Mouse (Mus musculus): ENCODE data around the gene Lfng. TPM values are rescaled to one million over a fixed set of nuclear protein-coding genes. Genes with fewer than 3 reads are reported as not detected.

The Lfng gene
- polyA plus RNA-seq, 1 experiment from 2014 or later, result 16.9 TPM

DNA sequence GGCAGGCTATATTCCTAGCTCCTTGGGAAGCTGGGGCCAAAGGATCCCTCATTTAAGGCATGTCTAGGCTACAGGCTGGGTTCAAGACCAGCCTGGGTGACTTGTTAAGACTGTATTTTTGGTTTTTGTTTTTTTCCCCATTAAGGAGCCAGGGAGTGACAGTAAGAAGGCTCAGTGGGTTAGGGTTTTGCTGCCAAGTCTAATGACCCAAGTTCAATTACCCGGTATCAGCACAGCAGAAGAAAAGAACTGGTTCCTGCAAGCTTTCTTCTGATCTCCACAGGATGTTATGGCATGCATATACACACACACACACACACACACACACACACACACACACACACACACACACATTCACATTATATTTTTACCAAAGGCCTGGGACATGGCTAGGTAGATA is 53.3 kb downstream of the Lfng start:
- Histone ChIP-seq H3K4me2 (no peak overlapping the region), H3K9me3 (no peaks in the 10 kb centered on the region), H3K4me1 (peaks cover 42% of the 10 kb centered on the region), H3K9ac (no peak overlapping the region), H3K36me3 (peaks cover 7% of the 10 kb centered on the region; the same call in 1 of the 2 replicates), H3K4me3 (no peak overlapping the region), H3K27me3 (no peaks in the 10 kb centered on the region), H3K27ac (no peak overlapping the region)
- 70% methylated on average over 1 of the region's 1 CpGs for WGBS
- ATAC-seq (ENCODE audit: insufficient number of reproducible peaks, low FRiP score, low TSS enrichment, low read depth), result no peak

DNA sequence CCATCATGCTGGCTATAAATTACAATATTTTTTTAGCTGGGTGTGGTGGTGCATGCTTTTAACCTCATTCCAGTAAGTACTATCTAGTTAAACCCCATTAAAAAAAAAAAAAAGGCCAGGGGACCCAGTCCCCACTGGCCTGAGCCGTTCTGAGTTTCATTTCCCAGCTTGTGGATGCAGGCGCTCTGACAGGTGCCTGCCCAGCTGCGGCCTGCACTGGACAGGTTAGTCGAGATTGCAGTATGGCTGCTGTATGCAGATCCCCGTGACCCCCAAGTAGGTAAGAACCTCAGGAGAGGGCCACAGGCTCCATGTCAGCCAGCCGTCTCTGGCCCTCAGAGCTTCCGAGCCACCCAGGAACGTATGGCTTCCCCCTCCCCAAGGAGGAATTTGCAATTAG is 54.3 kb downstream of the Lfng start:
- 46% methylated on average over 8 of the region's 8 CpGs for WGBS

DNA sequence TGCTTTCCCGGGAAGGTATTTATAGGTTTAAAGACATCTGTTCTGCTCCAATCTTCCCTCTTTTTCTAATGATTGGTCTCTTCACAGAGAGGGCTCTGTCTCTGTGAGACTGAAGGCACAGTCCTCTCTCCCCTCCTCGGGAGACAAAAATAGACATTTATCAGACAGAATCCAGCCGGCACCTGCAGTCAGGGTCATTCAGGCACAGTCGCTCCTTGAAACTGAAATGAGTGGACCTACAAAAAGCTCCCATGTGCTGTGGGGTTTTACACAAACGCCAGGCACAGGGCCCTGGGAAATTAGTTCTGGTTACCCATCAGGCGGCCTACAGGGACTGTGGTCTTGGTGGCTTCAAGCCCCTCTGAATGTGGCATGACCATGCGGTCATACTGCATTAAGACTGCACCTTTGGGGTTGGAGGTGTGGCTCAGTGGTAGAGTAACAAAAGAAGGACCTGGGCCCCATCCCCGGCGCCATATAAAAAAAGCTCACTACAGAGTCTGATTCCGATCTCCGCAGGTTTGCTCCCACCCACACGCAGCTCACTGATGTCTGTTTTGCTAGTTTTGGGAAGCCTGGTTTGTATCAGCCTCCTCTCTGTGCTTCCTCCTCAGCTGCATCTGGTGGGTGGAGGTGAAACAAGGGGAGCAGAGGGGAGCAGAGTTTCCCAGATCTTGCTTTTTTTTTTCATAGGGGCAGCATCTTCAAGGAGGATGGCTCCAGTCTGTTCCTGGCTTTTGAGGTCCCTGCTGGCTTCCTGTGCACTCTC is 54.9 kb downstream of the Lfng start:
- no peak overlapping the region for H3K9ac ChIP-seq
- H3K4me1 ChIP-seq, result peaks cover 42% of the 10 kb centered on the region
- H3K27me3 ChIP-seq, result no peaks in the 10 kb centered on the region
- no peaks in the 10 kb centered on the region for H3K9me3 ChIP-seq
- peaks cover 18% of the 10 kb centered on the region for H3K36me3 ChIP-seq
- no peak overlapping the region for H3K4me3 ChIP-seq
- H3K27ac ChIP-seq, result no peak overlapping the region
- no peak for ATAC-seq (ENCODE audit: insufficient number of reproducible peaks, low FRiP score, low TSS enrichment, low read depth)
- WGBS, result 49% methylated on average over 12 of the region's 12 CpGs
- H3K4me2 ChIP-seq, result no peak overlapping the region

More for the DNA sequence above, 54.3 kb downstream of the Lfng start:
- H3K27me3 ChIP-seq, result no peaks in the 10 kb centered on the region
- H3K4me2 ChIP-seq, result no peak overlapping the region
- H3K9ac ChIP-seq, result no peak overlapping the region
- H3K4me3 ChIP-seq, result no peak overlapping the region
- no peaks in the 10 kb centered on the region for H3K9me3 ChIP-seq
- no peak for ATAC-seq (ENCODE audit: insufficient number of reproducible peaks, low FRiP score, low TSS enrichment, low read depth)
- no peak overlapping the region for H3K27ac ChIP-seq
- H3K36me3 ChIP-seq, result peaks cover 16% of the 10 kb centered on the region; the same call in 1 of the 2 replicates
- H3K4me1 ChIP-seq, result peaks cover 42% of the 10 kb centered on the region

DNA sequence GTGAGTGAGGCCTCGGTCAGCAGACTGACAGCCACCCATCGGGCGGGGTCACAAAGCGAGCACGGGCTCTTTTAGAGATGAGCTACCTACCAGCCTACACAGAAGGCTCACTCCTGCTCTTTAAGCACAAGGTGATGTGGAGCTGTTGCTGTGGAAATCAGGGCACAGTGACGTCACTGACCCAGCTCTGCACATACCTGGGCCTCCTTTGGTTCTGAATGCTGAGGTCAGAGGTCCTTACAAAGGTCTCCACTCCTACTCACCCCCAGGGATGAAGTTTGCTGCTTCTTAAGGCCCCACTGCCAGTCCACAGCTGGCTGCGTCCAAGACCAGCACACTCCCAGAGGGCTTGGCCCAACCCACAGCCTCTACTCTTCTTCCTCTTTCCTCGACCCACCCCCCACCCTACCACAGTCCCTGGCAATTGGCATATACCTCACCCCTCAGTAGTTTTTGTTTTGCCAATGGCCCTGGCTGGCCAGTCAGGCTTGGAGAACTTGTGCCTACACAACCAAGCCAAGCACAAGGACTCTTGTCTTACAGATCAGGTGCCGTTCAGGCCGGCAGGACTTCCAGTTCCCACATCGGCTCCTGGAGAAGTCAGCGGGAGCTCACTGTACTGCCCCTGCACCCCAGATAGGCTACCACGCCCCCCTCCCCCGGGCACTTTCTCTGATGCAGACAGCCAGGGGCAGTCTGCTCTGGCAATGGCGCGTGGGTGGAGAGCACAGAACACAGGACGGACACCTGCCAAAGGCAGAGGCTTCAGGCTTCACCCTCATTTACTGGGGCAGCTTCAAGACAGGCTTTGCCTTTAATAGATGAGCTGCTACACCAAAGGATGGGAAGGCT is 55.8 kb downstream of the Lfng start:
- Histone ChIP-seq H3K4me1 (peaks cover 42% of the 10 kb centered on the region), H3K9me3 (no peaks in the 10 kb centered on the region), H3K27ac (no peak overlapping the region), H3K36me3 (peaks cover 26% of the 10 kb centered on the region), H3K27me3 (no peaks in the 10 kb centered on the region), H3K9ac (no peak overlapping the region), H3K4me2 (no peak overlapping the region), H3K4me3 (no peak overlapping the region)
- 66% methylated on average over 17 of the region's 17 CpGs for WGBS
- no peak for ATAC-seq (ENCODE audit: insufficient number of reproducible peaks, low FRiP score, low TSS enrichment, low read depth)

DNA sequence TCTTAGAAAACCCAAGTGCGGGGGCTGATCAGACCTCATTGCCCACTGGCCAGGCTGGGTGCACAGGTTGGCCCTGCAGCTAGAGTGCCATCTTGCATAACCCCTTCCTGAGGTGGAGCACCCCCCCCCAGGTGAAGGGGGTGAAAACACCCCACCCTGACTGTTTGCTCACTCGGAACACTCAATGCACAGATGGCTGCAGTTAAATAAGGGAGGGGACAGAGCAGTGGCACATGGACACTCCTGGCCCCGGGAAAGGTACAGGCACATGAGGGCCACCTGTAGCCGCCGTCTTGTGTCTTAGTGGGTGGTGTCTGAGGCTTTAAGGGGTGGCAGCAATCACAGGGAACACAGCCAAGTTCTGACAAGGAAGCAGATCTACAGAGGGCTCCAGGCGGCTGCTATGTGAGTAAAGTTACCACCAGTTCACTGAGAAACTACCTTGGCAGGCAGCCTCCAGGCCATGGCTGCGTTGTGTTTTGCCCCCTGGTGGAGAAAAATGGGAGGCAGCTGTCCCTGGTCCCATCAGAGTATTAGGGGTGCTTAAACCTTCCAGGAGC is 56.6 kb downstream of the Lfng start:
- Histone ChIP-seq H3K4me1 (peaks cover 42% of the 10 kb centered on the region), H3K36me3 (peaks cover 32% of the 10 kb centered on the region), H3K4me2 (0 out of 2 replicates have a peak overlapping the region, but pooled peaks have one; percentile 2), H3K9ac (no peak overlapping the region), H3K9me3 (no peaks in the 10 kb centered on the region), H3K27me3 (no peaks in the 10 kb centered on the region), H3K4me3 (no peak overlapping the region), H3K27ac (no peak overlapping the region)
- ATAC-seq (ENCODE audit: insufficient number of reproducible peaks, low FRiP score, low TSS enrichment, low read depth), result no peak; the same call in 1 of the 2 replicates
- WGBS, result 28% methylated on average over 7 of the region's 7 CpGs

Other genes with a start within 250 kb of the Lfng start
- 23.8 and 24.8 TPM in 2 replicates for gene Snx8, start 218.1 kb upstream of the Lfng start, polyA plus RNA-seq (2015; fragmentation: Nextera tagmentation; extraction: Ambion mirVana)
- 94.2 and 104 TPM in 2 replicates for gene Eif3b, start 188.0 kb upstream of the Lfng start, polyA plus RNA-seq (2015; fragmentation: Nextera tagmentation; extraction: Ambion mirVana)
- gene Gm4869, start 161.7 kb upstream of the Lfng start, polyA plus RNA-seq (2015; fragmentation: Nextera tagmentation; extraction: Ambion mirVana), result not detected in 2 replicates
- gene Chst12, start 101.8 kb upstream of the Lfng start, polyA plus RNA-seq (2015; fragmentation: Nextera tagmentation; extraction: Ambion mirVana), result 28.3 and 36.3 TPM in 2 replicates
- gene Grifin, start 42.2 kb upstream of the Lfng start, polyA plus RNA-seq (2015; fragmentation: Nextera tagmentation; extraction: Ambion mirVana), result 0.31 TPM in 1 of 2 replicates, not detected in the other
- gene Ttyh3, start 41.7 kb downstream of the Lfng start, polyA plus RNA-seq (2015; fragmentation: Nextera tagmentation; extraction: Ambion mirVana), result 29.9 and 34.1 TPM in 2 replicates
- gene Iqce, start 95.1 kb downstream of the Lfng start, polyA plus RNA-seq (2015; fragmentation: Nextera tagmentation; extraction: Ambion mirVana), result 22.3 and 23.7 TPM in 2 replicates
- 24.4 and 25.7 TPM in 2 replicates for gene Brat1, start 97.7 kb downstream of the Lfng start, polyA plus RNA-seq (2015; fragmentation: Nextera tagmentation; extraction: Ambion mirVana)
- gene Amz1, start 116.8 kb downstream of the Lfng start, polyA plus RNA-seq (2015; fragmentation: Nextera tagmentation; extraction: Ambion mirVana), result 1.5 and 2.3 TPM in 2 replicates
- gene Gna12, start 223.1 kb downstream of the Lfng start, polyA plus RNA-seq (2015; fragmentation: Nextera tagmentation; extraction: Ambion mirVana), result 19.1 and 24.3 TPM in 2 replicates